Mouse (Mus musculus): ENCODE data around the gene Sdk1. TPM values are rescaled to one million over a fixed set of nuclear protein-coding genes. Genes with fewer than 3 reads are reported as not detected.

Gene Sdk1
- polyA plus RNA-seq, 1 experiment: 4.0 TPM

GRCm38 (mm10) chr5:141524801-141525715 is 283.8 kb downstream of the Sdk1 start:
- no peak overlapping the region for H3K27ac ChIP-seq (ENCODE audit: control insufficient read depth, insufficient read depth, low read depth, low read length)
- no peaks in the 10 kb centered on the region for H3K4me1 ChIP-seq (ENCODE audit: control insufficient read depth, insufficient read depth, low read length)
- no peaks in the 10 kb centered on the region for H3K36me3 ChIP-seq (ENCODE audit: control insufficient read depth, insufficient read depth, low read length)
- no peaks in the 10 kb centered on the region for H3K27me3 ChIP-seq (ENCODE audit: control insufficient read depth, insufficient read depth, low read length)
- TF ChIP-seq CTCF (IDR thresholded peaks at IDR 0.05; ENCODE audit: control insufficient read depth, insufficient read depth, insufficient replicate concordance, low read depth, low read length) (no peak), POLR2A (IDR thresholded peaks at IDR 0.05; ENCODE audit: control insufficient read depth, low read depth, low read length) (no peak)
- H3K4me3 ChIP-seq (ENCODE audit: control insufficient read depth, low read depth, low read length): no peak overlapping the region

GRCm38 (mm10) chr5:141540193-141540592 is 298.9 kb downstream of the Sdk1 start:
- H3K4me1 ChIP-seq (ENCODE audit: control insufficient read depth, insufficient read depth, low read length): peaks cover 2% of the 10 kb centered on the region; the same call in 1 of the 2 replicates
- H3K27ac ChIP-seq (ENCODE audit: control insufficient read depth, insufficient read depth, low read depth, low read length): no peak overlapping the region
- no peaks in the 10 kb centered on the region for H3K36me3 ChIP-seq (ENCODE audit: control insufficient read depth, insufficient read depth, low read length)
- no peak overlapping the region for H3K4me3 ChIP-seq (ENCODE audit: control insufficient read depth, low read depth, low read length)
- no peaks in the 10 kb centered on the region for H3K27me3 ChIP-seq (ENCODE audit: control insufficient read depth, insufficient read depth, low read length)
- TF ChIP-seq CTCF (IDR thresholded peaks at IDR 0.05; ENCODE audit: control insufficient read depth, insufficient read depth, insufficient replicate concordance, low read depth, low read length): no peak
- no peak for TF ChIP-seq POLR2A (IDR thresholded peaks at IDR 0.05; ENCODE audit: control insufficient read depth, low read depth, low read length)

GRCm38 (mm10) chr5:141542890-141543666 is 301.8 kb downstream of the Sdk1 start:
- H3K4me1 ChIP-seq (ENCODE audit: control insufficient read depth, insufficient read depth, low read length): peaks cover 2% of the 10 kb centered on the region; the same call in 1 of the 2 replicates

GRCm38 (mm10) chr5:141553444-141553843 is 312.2 kb downstream of the Sdk1 start:
- H3K27ac ChIP-seq (ENCODE audit: control insufficient read depth, insufficient read depth, low read depth, low read length): no peak overlapping the region
- no peak overlapping the region for H3K4me3 ChIP-seq (ENCODE audit: control insufficient read depth, low read depth, low read length)
- no peaks in the 10 kb centered on the region for H3K4me1 ChIP-seq (ENCODE audit: control insufficient read depth, insufficient read depth, low read length)
- H3K27me3 ChIP-seq (ENCODE audit: control insufficient read depth, insufficient read depth, low read length): no peaks in the 10 kb centered on the region
- TF ChIP-seq CTCF (IDR thresholded peaks at IDR 0.05; ENCODE audit: control insufficient read depth, insufficient read depth, insufficient replicate concordance, low read depth, low read length): no peak
- TF ChIP-seq POLR2A (IDR thresholded peaks at IDR 0.05; ENCODE audit: control insufficient read depth, low read depth, low read length): no peak
- H3K36me3 ChIP-seq (ENCODE audit: control insufficient read depth, insufficient read depth, low read length): no peaks in the 10 kb centered on the region

More at GRCm38 (mm10) chr5:141542890-141543666, 301.8 kb downstream of the Sdk1 start:
- TF ChIP-seq POLR2A (IDR thresholded peaks at IDR 0.05; ENCODE audit: control insufficient read depth, low read depth, low read length) (no peak), CTCF (IDR thresholded peaks at IDR 0.05; ENCODE audit: control insufficient read depth, insufficient read depth, insufficient replicate concordance, low read depth, low read length) (no peak)
- Histone ChIP-seq H3K27ac (ENCODE audit: control insufficient read depth, insufficient read depth, low read depth, low read length) (no peak overlapping the region), H3K27me3 (ENCODE audit: control insufficient read depth, insufficient read depth, low read length) (no peaks in the 10 kb centered on the region), H3K4me3 (ENCODE audit: control insufficient read depth, low read depth, low read length) (no peak overlapping the region), H3K36me3 (ENCODE audit: control insufficient read depth, insufficient read depth, low read length) (no peaks in the 10 kb centered on the region)

DNA sequence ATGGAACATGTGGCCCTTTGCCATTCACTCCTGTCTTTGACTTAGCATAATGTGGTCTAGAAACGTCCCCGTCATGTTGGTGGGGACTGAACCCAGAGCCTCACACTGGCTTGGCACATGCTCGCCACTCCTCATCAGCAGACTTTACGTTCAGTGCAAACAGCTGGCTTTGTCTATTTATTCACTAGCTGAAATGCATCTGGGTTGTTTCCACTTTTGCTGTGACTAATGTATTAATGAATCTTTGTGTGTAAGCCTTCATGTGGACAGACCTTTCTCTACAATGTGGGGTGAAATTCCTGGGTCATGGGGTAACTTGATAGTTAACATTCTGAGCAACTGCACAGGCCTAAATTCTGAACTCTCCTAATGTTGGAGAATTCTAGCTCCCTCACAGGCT is 317.4 kb downstream of the Sdk1 start:
- Histone ChIP-seq H3K4me1 (ENCODE audit: control insufficient read depth, insufficient read depth, low read length) (no peaks in the 10 kb centered on the region), H3K4me3 (ENCODE audit: control insufficient read depth, low read depth, low read length) (no peak overlapping the region), H3K27ac (ENCODE audit: control insufficient read depth, insufficient read depth, low read depth, low read length) (no peak overlapping the region), H3K36me3 (ENCODE audit: control insufficient read depth, insufficient read depth, low read length) (no peaks in the 10 kb centered on the region), H3K27me3 (ENCODE audit: control insufficient read depth, insufficient read depth, low read length) (no peaks in the 10 kb centered on the region)
- TF ChIP-seq CTCF (IDR thresholded peaks at IDR 0.05; ENCODE audit: control insufficient read depth, insufficient read depth, insufficient replicate concordance, low read depth, low read length): no peak
- TF ChIP-seq POLR2A (IDR thresholded peaks at IDR 0.05; ENCODE audit: control insufficient read depth, low read depth, low read length): no peak

GRCm38 (mm10) chr5:141560325-141560724 is 319.0 kb downstream of the Sdk1 start:
- Histone ChIP-seq H3K27ac (ENCODE audit: control insufficient read depth, insufficient read depth, low read depth, low read length) (no peak overlapping the region), H3K4me1 (ENCODE audit: control insufficient read depth, insufficient read depth, low read length) (no peaks in the 10 kb centered on the region), H3K4me3 (ENCODE audit: control insufficient read depth, low read depth, low read length) (no peak overlapping the region), H3K27me3 (ENCODE audit: control insufficient read depth, insufficient read depth, low read length) (no peaks in the 10 kb centered on the region), H3K36me3 (ENCODE audit: control insufficient read depth, insufficient read depth, low read length) (no peaks in the 10 kb centered on the region)
- no peak for TF ChIP-seq CTCF (IDR thresholded peaks at IDR 0.05; ENCODE audit: control insufficient read depth, insufficient read depth, insufficient replicate concordance, low read depth, low read length)
- TF ChIP-seq POLR2A (IDR thresholded peaks at IDR 0.05; ENCODE audit: control insufficient read depth, low read depth, low read length): no peak

GRCm38 (mm10) chr5:141561989-141562560 is 320.8 kb downstream of the Sdk1 start:
- H3K4me1 ChIP-seq (ENCODE audit: control insufficient read depth, insufficient read depth, low read length): no peaks in the 10 kb centered on the region

More at GRCm38 (mm10) chr5:141561989-141562560, 320.8 kb downstream of the Sdk1 start:
- H3K27me3 ChIP-seq (ENCODE audit: control insufficient read depth, insufficient read depth, low read length): no peaks in the 10 kb centered on the region
- H3K27ac ChIP-seq (ENCODE audit: control insufficient read depth, insufficient read depth, low read depth, low read length): no peak overlapping the region
- no peak for TF ChIP-seq POLR2A (IDR thresholded peaks at IDR 0.05; ENCODE audit: control insufficient read depth, low read depth, low read length)
- TF ChIP-seq CTCF (IDR thresholded peaks at IDR 0.05; ENCODE audit: control insufficient read depth, insufficient read depth, insufficient replicate concordance, low read depth, low read length): no peak
- no peak overlapping the region for H3K4me3 ChIP-seq (ENCODE audit: control insufficient read depth, low read depth, low read length)
- no peaks in the 10 kb centered on the region for H3K36me3 ChIP-seq (ENCODE audit: control insufficient read depth, insufficient read depth, low read length)

All from testis, adult 2 months (tissue).